Mouse (Mus musculus) left cerebral cortex, postnatal 25 days (tissue): Measurements from ENCODE around the gene March1. TPM values are rescaled to one million over a fixed set of nuclear protein-coding genes. Genes with fewer than 3 reads are reported as not detected.

ENCODE experiments used
- DNase-seq, 2 experiments: peaks; one replicate each; pipeline ENCODE4 v3.0.0; 2022; ENCODE audit warnings: low spot score in 2 of 2, mixed read lengths in 1 of 2
- intact Hi-C: fragments of 180-260 bp; cut with DNase I; formaldehyde crosslinking; loops from one replicate; pipeline ENCODE4 v1.15.1; 2025
- total RNA-seq, 2 experiments: library from RNA; stranded (reverse); gene quantifications; 2 replicates each; pipeline ENCODE4 v1.2.3; 2021

March1 gene
- total RNA-seq, 2 experiments from 2014 or later, result 42.8 to 46.1 TPM

DNA sequence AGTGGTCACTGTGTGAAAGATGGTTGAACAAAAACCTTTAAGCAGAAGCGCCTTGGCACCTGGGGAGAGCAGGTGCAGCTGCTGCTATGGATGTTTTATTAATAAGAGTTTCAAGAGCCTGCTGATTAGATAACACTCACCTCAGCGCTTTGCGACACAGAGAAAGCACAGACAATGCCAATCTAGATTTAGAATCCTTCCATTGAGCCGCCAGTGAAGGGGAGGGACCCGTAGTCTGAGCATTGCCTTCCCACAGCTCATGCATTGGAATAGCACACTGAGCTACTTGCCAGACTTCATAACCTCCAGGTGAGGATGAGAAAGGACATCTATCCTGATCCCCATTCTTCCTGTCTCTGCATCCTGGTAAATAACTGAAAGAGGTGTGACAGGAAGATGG lies 359.2 kb downstream of the March1 start:
- DNase-seq, result no peak
- intact Hi-C loops, result no loop called here

DNA sequence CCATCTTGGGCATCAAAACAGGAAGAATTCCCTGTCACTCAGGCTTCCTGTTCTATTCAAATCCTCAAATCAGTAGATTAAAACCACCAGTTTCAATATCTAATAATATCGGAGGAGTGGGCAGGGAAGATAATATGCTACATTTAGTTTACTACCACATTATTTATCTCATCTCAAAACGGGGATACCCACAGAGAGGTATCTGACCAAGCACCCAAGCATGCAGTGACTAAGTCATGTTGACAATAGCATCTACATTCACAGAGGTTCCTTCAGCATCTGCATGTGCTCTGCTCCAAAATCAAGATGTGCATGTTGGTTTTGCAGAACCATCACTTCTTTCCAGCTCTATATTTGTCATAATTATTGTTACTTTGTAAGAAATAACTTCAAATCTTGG lies 364.3 kb downstream of the March1 start:
- intact Hi-C loops, result no loop called here
- DNase-seq, result no peak

DNA sequence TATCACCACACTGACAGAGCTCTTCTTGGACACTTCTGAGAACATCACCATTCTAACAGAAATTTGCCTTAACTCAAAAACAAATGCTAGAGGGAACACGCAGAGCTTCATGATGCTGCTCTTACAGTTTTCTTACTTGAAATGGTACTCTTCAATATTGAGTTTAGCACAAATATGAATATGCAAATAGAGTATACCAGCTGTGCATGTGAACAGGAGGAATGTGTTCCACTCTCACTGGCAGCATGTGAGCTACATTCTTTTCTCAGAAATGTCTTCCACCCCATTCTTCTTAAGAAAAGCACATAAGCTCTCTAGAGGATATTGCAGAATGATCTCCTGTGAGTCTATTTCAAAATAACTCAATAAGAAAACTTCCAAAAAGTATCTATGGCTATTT lies 370.0 kb downstream of the March1 start:
- peak in 1 of 2 experiments; percentile 51 for DNase-seq
- intact Hi-C loops, result no loop called here

DNA sequence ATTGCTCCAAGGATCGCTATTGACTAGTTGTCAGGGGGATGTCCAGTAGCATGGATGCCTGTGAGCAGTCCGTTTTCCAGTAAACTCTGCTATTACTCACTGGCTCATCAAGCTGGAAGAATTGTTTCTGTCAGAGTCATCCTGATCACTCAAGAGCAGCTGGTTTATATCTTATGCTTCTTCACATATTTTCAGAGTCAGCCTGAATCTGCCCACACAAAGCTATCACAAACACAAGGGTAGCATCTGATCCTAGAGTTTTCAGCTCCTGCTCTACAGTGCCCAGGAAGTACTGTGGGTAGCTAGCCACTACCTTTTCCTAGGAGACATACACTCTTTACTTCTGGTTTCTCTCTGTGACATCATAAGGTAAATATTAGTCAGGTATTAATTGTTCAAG lies 405.1 kb downstream of the March1 start:
- intact Hi-C loops, result no loop called here
- DNase-seq, result no peak

DNA sequence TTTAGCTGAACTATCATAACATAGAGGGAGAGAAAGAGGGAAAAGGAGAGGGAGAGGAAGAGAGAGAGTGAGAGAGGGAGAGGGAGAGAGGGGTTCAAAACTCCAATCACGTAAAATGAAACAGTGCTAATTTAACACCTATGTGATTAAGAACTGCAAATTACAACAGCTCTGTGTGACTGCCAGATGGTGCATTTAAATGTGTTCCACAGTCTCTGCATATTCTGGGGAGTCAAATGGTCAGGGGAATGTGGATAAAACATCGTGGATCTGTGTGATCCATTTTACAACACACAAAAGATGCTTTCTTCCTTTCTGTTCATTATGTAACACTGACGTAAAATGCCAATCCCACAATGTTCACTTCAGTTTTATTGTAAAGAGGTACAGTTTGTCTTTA lies 416.0 kb downstream of the March1 start:
- peak; percentile 16 to 60 for DNase-seq
- intact Hi-C loops, result loop anchor here (5.0 to 10.0 kb wide), 2 partner anchors 134 to 869 kb away; no protein-coding TSS in a partner anchor

DNA sequence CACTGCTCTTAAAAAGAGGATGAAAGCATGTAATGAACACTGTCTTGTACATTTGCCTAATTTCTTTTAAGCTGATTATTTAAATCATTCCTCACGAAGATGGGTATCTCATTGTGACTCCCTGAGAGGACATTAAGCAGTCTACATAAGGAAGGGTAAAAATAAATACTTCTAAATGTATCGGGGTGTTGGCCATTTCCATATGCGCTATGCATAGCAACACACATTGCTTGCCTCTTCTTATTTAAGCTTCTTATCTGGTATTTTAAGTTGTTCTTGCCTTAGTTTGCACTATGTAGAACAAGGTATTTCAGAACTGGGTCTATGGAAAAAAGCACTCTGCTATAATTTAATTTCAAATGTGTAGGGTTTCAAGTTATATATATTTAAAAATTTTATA lies 416.7 kb downstream of the March1 start:
- intact Hi-C loops, result loop anchor here (5.0 to 10.0 kb wide), 2 partner anchors 133 to 870 kb away; no protein-coding TSS in a partner anchor
- DNase-seq, result peak in 1 of 2 experiments; percentile 66

DNA sequence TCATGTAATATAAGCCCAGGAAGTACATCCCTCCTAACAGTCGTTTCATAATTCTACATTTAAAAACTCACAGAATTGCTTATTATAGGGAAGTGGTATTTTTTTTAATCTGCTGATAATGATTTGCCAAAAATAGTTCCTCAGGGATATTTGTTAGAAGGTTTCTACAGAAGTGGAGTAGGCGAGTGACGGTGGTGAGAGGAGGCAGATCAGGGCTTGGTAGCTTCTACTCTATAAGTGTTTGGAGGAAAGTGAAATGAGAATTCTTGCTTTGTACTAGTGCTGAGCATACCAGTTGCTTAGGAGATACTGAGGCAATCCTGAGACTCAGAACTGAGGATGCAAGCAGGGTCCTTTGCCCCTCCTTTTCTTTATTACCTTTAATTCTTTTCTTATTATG lies 476.5 kb downstream of the March1 start:
- DNase-seq, result peak in 1 of 2 experiments; percentile 64
- intact Hi-C loops, result no loop called here

DNA sequence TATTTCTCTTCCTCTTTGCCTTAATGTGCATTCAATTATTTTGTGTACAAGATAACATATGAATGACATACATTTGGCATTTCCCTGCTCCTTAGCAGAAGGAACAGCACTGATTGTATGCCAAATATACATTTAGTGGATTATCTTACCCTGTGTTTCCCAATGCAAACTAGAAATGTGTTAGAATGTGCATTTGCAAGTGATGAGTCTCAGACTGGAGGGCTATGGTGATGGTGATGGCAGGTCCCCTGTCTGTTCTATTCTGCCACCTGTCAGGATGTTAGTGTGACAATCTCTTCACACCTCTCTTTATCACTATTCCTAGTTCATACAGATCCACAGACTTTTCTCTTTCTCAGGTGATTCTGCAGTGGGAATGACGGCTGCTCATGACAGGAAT lies 480.4 kb downstream of the March1 start:
- intact Hi-C loops, result no loop called here
- no peak for DNase-seq

DNA sequence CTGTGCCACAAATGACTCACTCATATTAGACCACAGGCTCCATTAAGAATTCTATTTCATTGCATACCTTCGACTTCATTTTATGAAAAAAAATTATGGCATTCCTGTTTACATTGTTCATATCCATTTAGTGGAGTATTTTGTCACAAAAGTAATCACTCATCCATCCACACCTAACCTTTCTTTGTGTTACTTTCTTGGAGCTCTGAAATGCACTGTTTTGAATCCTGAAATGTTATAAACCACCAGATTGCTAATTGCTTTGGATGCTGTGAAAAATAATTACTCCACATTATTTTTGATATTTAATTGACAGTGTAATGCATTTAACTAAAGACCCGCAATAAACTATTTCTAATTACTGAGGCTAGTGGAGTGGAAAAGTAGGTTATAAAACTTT lies 501.6 kb downstream of the March1 start:
- intact Hi-C loops, result no loop called here
- DNase-seq, result no peak

DNA sequence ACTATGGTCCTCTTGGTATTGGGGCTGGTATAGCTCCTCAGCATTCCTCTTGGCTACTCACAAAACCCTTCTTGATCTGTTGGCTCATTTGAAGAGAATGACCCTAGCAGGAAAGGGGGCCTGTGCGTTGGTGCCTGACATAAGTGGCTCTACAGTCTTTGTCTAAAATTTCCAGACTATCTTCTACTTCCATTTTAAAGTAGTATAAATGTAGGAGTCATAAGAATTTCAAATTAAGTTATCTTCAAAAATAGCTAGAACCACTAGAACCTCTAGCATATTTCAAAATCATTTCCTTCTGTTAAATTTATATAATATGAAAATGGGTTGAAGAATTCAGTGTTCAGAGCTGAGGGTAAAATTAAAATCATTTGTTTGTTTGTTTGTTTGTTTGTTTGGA lies 541.9 kb downstream of the March1 start:
- intact Hi-C loops, result no loop called here
- peak in 1 of 2 experiments; percentile 34 for DNase-seq

DNA sequence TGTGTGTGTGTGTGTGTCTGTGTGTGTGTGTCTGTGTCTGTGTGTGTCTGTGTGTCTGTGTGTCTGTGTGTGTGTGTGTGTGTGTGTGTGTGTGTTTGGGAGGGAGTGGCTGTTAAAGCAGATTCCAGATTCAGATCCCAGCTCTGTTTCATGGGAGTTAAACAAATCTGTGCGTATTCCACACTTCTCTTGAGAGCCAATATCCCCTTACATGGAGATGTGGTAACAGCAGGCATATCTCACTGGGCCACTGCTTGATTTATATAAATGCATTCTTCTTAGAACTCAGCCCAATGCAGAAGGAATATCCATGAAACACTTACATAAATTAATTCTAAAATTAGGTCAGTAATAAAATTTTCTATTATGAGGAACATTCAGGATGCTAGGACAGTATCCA lies 549.1 kb downstream of the March1 start:
- DNase-seq, result peak in 1 of 2 experiments; percentile 63
- intact Hi-C loops, result loop anchor here (5.0 kb wide), 1 partner anchor 135 kb away; no protein-coding TSS in a partner anchor

DNA sequence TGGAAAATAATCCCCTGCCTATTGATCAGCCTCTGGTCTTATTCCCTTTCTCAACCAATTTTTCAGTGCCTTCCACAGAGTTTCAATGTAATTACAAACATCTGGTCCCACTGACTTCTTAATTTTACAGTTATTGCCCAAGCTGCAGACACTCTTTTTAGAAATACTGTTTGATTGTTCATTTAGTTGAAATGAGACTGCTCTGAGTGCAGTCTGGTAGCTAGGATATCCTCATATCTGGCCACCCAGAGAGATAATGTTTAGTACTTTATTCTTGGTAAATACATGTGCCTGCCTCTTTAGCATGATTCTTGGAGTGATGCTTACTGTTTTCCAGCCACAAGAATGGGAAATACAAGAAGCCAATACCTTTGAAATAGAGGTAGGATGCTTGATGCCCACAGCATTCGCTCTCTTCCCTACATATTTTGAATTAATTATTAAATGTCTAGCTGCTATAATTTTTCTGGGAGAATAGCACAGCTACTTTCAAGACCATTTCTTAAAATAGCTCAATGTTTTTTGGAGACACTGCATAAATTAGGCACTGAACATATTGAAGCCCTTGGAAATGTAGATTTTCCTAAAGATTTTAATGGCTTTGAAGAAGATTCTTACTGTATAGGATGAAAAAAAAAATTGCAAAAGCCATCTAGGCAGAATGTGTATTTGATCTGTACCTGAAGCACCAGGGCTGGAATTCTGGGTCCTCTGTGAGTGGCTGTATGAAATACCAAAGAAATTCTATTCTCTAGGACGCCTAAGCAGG lies 549.9 kb downstream of the March1 start:
- DNase-seq, result peak in 1 of 2 experiments; percentile 14
- intact Hi-C loops, result loop anchor here (5.0 kb wide), 1 partner anchor 135 kb away; no protein-coding TSS in a partner anchor

DNA sequence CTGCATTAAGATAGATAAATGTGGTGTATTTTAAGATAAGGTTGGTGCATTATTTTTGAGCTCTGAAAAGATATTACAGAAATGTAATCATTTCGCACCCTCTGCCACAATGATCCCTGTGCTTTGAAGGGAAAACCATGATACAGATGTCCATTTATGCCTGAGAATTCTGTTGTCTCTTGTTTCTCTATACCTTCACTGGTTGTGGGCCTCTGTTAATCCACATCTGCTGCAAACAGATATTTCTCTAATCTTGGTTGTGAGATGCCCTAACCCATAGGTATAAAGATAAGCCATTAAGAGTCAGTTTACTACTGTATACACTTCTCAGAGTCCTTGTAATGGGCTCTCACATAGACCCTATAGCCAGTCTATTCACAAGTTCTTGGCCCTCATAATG lies 561.6 kb downstream of the March1 start:
- DNase-seq, result no peak
- intact Hi-C loops, result no loop called here

DNA sequence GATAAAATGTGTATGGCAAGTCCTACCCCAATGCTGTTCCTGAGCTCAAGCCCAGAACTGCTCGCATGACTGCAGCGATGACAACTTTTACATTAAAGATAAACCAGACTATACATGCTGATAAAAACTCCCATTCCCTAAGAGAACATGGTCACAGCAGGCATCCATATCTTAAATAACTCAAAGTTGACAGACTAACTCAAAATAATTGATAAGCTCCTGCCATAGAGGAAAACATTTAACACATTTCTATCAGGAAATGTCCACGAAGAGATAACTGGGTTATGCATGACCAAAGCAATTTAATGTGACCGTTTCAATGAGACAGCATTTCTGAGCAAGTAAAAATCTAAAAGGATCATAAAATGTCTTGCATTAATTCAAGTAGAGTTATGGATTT lies 563.6 kb downstream of the March1 start:
- intact Hi-C loops, result no loop called here

DNA sequence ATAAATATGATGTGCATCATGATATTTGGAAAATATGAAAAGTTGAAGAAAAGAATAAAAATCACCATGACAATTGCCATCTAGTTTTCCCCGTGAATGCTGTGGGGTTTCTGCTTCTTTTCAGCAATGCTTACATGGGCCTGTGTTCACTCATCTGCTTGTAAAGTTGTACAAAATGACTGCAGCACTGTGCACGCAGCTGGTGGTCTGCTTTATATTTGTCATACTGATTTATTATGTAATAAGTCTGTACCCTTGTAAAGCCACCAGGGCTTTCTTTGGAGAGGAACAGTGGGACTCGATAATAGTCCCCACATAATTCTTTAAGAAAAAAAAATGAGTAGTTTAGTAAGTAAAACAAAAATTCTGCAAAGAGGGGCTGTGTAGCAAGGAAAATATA lies 564.6 kb downstream of the March1 start:
- intact Hi-C loops, result no loop called here
- no peak for DNase-seq

More for the DNA sequence above, 563.6 kb downstream of the March1 start:
- DNase-seq, result no peak

DNA sequence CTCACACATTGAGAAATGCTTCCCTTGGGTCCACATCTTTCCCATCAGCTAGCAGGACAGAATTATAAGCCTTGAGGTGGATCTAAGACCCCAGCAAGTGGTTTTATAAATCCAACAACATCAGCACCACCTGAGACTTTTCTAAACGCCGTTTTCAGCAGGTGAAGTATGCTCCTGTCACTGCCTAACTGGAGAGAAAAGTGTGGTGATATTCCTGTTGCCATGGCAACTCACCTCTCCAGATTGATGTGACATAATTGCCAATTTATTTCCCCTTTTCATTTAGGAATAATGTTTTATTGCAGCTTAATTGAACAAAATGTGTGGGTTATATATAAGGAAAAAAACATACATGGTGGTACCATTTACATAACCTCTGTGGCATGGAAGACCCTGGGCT lies 565.8 kb downstream of the March1 start:
- intact Hi-C loops, result no loop called here
- DNase-seq, result no peak

DNA sequence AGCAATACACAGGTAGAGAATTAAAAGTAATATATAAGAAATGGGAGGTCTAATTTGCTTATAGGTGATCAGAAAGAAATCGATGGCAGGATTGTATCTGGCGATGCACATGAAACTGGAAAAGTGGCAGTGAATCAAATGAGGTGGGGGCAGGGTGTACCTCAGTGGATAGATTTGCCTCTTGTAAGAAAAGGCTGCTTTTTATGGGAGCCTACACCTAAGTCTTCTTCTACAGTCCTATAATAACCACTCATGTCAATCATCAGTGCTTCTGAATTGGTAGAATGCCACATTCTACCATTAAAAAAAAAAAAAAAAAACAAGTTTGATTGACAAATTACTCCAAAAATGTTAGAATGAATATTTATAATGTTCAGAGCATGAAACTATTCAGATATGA lies 567.5 kb downstream of the March1 start:
- DNase-seq, result no peak
- intact Hi-C loops, result no loop called here

DNA sequence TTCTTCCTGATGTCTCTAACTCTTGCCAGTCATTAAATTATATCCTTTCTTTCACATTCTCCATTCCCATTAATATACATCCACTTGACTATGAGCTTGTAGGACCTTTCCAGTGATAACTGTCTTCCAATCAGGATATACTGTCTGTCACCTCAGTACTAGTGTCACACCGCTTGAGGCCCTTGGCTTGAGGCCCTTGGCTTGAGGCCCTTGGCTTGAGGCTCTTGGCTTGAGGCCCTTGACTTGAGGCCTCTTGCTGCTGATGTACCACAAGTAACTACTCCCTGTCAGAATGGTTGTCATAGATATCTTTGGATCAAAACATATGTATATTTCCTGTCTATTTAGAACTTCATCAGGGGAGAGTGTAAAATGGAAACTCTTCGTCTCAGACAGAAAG lies 576.7 kb downstream of the March1 start:
- intact Hi-C loops, result no loop called here
- DNase-seq, result no peak

DNA sequence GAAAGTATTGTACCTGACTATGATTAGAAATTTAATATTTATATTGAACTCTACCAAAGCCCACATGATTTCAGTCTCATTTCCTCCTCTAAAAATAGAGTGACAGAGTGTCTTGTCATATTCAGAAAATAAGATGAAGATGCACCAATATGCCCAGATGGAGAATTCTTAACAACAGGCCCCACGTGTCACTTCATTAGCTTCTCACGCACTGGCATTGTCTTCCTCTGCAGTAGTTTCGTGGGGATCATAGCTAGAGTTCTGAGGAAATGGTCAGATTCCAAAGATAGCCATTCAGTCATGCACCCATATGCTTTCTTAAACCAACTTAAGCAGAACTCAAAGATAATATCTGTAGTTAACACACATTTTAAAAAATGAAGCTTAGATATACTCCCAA lies 582.5 kb downstream of the March1 start:
- no peak for DNase-seq
- intact Hi-C loops, result no loop called here

DNA sequence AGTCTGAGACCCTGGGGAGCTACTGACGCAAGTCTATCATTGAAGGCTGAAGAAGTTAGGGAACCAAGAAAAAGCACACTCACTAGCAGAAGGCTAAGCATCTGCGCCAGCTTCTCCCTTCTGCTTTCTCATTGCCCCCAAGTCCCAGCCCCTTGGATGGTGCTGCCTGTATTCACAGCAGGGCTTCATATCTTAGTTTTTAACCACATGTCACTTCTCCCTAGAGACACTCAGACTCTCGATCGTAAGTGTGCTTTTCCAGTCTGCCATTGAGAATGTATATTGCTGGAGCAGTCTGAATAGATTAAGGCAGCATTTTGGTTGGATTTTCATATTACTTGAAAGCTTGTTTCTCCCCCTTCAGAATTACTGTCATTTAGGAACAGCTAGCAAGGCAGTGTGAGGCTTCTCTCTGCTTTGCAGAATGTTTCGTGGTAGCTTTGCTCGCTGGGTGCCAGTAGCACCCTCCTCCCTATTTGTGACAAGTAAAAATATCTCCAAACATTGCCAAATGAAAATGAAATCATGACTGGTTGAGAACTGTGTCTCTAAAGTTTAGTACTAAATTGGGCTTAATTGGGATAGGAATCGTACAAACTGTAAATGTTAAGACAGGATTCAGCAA lies 586.2 kb downstream of the March1 start:
- intact Hi-C loops, result no loop called here
- DNase-seq, result peak; percentile 15 to 51

DNA sequence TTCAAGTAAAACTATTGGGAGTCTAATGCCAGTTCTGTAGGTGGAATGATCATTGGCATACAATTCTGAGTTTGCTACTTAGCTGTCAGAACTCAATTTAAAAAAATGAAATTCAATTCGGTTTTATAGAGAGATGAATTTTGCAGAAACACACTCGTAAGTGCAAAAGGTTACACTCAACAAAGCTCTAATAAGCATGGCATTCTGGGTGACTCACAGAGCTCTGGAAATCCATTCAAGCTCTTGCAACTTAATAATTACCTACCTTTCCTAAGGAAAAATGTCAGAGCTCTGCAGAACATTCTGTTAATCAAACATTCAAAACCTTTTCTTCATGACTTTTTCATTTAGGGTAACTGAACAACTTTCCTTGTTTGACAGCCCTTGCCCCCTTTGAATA lies 591.9 kb downstream of the March1 start:
- intact Hi-C loops, result no loop called here
- DNase-seq, result no peak
